Mouse (Mus musculus) spleen, adult 18-20 months (tissue): ENCODE measurements at regions not wholly inside any gene's neighbourhood (a gene's known extent, or its start where the extent isn't known, plus 50 kb on each side); places are given as distances from the start of the nearest gene placed in this dataset.

Source experiments
- DNase-seq, 2 experiments: peaks; one replicate each; pipeline ENCODE4 v3.0.0; 2022; ENCODE audit warnings: mixed read lengths in 2 of 2

GRCm38 (mm10) chr1:76120840-76121239 lies 574.8 kb downstream of the Slc4a3 start:
- DNase-seq: no peak

- no peak for DNase-seq
These were observed 584.3 kb downstream of the Slc4a3 start for GRCm38 (mm10) chr1:76130353-76130752.

GRCm38 (mm10) chr1:76136810-76137209 lies 590.7 kb downstream of the Slc4a3 start:
- no peak for DNase-seq

GRCm38 (mm10) chr1:76137701-76138100 lies 591.6 kb downstream of the Slc4a3 start:
- no peak for DNase-seq

- no peak for DNase-seq
These were observed 597.5 kb downstream of the Slc4a3 start for GRCm38 (mm10) chr1:76143516-76143915.

GRCm38 (mm10) chr1:76148963-76149362 lies 602.9 kb downstream of the Slc4a3 start:
- no peak for DNase-seq

GRCm38 (mm10) chr1:76156291-76156690 lies 610.2 kb downstream of the Slc4a3 start:
- DNase-seq: no peak

GRCm38 (mm10) chr1:76167486-76167885 lies 621.4 kb downstream of the Slc4a3 start:
- no peak for DNase-seq

GRCm38 (mm10) chr1:76181181-76181580 lies 635.1 kb downstream of the Slc4a3 start:
- DNase-seq: no peak

GRCm38 (mm10) chr1:76194844-76195243 lies 648.8 kb downstream of the Slc4a3 start:
- DNase-seq: no peak

GRCm38 (mm10) chr1:76197651-76198050 lies 651.6 kb downstream of the Slc4a3 start:
- no peak for DNase-seq

GRCm38 (mm10) chr1:76200906-76201305 lies 654.8 kb downstream of the Slc4a3 start:
- DNase-seq: no peak

- DNase-seq: no peak
These were observed 666.4 kb downstream of the Slc4a3 start for GRCm38 (mm10) chr1:76212486-76212885.

- no peak for DNase-seq
These were observed 698.7 kb downstream of the Slc4a3 start for GRCm38 (mm10) chr1:76244721-76245120.

GRCm38 (mm10) chr1:76246181-76246796 lies 700.2 kb downstream of the Slc4a3 start:
- DNase-seq: no peak

- no peak for DNase-seq
These were observed 701.1 kb downstream of the Slc4a3 start for GRCm38 (mm10) chr1:76247126-76247525.

- DNase-seq: no peak
These were observed 712.2 kb downstream of the Slc4a3 start for GRCm38 (mm10) chr1:76258217-76258616.

- no peak for DNase-seq
These were observed 730.1 kb downstream of the Slc4a3 start for GRCm38 (mm10) chr1:76276148-76276547.

GRCm38 (mm10) chr1:76276624-76277023 lies 730.6 kb downstream of the Slc4a3 start:
- DNase-seq: no peak

GRCm38 (mm10) chr1:76283322-76283721 lies 737.3 kb downstream of the Slc4a3 start:
- no peak for DNase-seq

GRCm38 (mm10) chr1:76322943-76323559 lies 777.0 kb downstream of the Slc4a3 start:
- DNase-seq: no peak

GRCm38 (mm10) chr1:76323592-76323991 lies 777.5 kb downstream of the Slc4a3 start:
- DNase-seq: no peak

GRCm38 (mm10) chr1:76336011-76336410 lies 789.9 kb downstream of the Slc4a3 start:
- no peak for DNase-seq

GRCm38 (mm10) chr1:76362106-76362505 lies 816.0 kb downstream of the Slc4a3 start:
- DNase-seq: no peak

GRCm38 (mm10) chr1:76373931-76374330 lies 827.9 kb downstream of the Slc4a3 start:
- DNase-seq: no peak
